Mouse (Mus musculus) hindbrain, embryonic 15.5 days (tissue): ENCODE measurements around the gene Pacs1. TPM values are rescaled to one million over a fixed set of nuclear protein-coding genes. Genes with fewer than 3 reads are reported as not detected.
A peak's percentile ranks its signal among the peaks of the same experiment; 100 is the strongest.
"Not testable (repeated sequence)": the region's sequence is repeated elsewhere in the genome, so short reads cannot be mapped to it uniquely, and the experiment has no call there.

Source experiments
- ATAC-seq: fragments of 200-750 bp; cut with Nextera tagmentation; 2 replicates; pipeline ENCODE4 v1.8.0; 2017; ENCODE audit warnings: low read depth, moderate number of reproducible peaks, moderate TSS enrichment; ENCODE audit not compliant: low FRiP score
- H3K27ac ChIP-seq: fragments of 300-500 bp; sonication (generic); replicated peaks from 2 replicates; pipeline ENCODE4 v1.5.1; 2015; ENCODE audit warnings: mild to moderate bottlenecking, inconsistent platforms
- H3K27me3 ChIP-seq: fragments of 300-500 bp; sonication (generic); 2 replicates; pipeline ENCODE4 v1.6.1; 2015; ENCODE audit warnings: control low read depth, inconsistent platforms
- H3K36me3 ChIP-seq: fragments of 300-500 bp; sonication (generic); 2 replicates; pipeline ENCODE4 v1.6.1; 2015; ENCODE audit warnings: control low read depth, inconsistent platforms
- H3K4me1 ChIP-seq: fragments of 300-500 bp; sonication (generic); replicated peaks from 2 replicates; pipeline ENCODE4 v1.6.1; 2015; ENCODE audit warnings: control low read depth, inconsistent platforms
- H3K4me2 ChIP-seq: fragments of 300-500 bp; sonication (generic); 2 replicates; pipeline ENCODE4 v1.6.1; 2015; ENCODE audit warnings: moderate library complexity, mild to moderate bottlenecking, inconsistent platforms
- H3K4me3 ChIP-seq: fragments of 300-500 bp; sonication (generic); 2 replicates; pipeline ENCODE4 v1.5.1; 2015; ENCODE audit warnings: mild to moderate bottlenecking, inconsistent platforms
- H3K9ac ChIP-seq: fragments of 300-500 bp; sonication (generic); 2 replicates; pipeline ENCODE4 v1.6.1; 2015; ENCODE audit warnings: inconsistent platforms
- H3K9me3 ChIP-seq: fragments of 300-500 bp; sonication (generic); 2 replicates; pipeline ENCODE4 v1.6.1; 2016; ENCODE audit warnings: control low read depth, inconsistent platforms
- WGBS: fragments of 180-500 bp; shearing (Covaris S2); methylation state at CpG from one replicate; pipeline ENCODE4 v1.1.7; 2015; 5-methylcytosine and 5-hydroxymethylcytosine counted together
- microRNA-seq: library from miRNA; unstranded; fragments of <30 nt; microRNA quantifications from one replicate; pipeline ENCODE4, GENCODE M21; 2016
- polyA plus RNA-seq: library from polyadenylated mRNA; unstranded; fragments of >200 nt; fragmentation: Nextera tagmentation; extraction: Ambion mirVana; gene quantifications from 2 replicates; pipeline ENCODE4 v1.2.1, GENCODE M21; 2015

Pacs1 gene
- polyA plus RNA-seq, 1 experiment from 2014 or later = 58.3 TPM

DNA sequence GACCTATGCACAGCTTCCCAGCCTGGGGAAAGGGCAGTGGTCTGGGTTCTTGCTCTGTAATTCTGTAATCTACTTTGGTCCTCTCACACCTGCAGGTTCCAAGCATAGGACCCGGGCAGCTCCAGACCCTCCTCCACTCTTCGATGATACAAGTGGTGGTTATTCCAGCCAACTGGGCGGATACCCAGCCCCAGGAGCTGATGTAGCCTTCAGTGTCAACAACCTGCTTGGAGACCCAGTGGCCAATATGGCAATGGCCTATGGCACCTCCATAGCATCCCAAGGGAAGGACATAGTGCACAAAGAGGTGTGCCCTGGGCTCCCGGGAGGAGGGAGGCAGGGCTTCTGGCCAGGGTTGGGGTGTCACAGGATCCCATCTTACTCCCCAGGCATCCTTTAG is 183.6 kb downstream of the Pacs1 start:
- H3K9ac ChIP-seq = peak overlapping the region; percentile 87
- H3K27ac ChIP-seq = no peak overlapping the region
- no peaks in the 10 kb centered on the region for H3K9me3 ChIP-seq
- H3K36me3 ChIP-seq = peaks cover 30% of the 10 kb centered on the region
- ATAC-seq = no peak
- peak overlapping the region; percentile 89 for H3K4me2 ChIP-seq
- peaks cover 11% of the 10 kb centered on the region for H3K27me3 ChIP-seq
- peaks cover 40% of the 10 kb centered on the region for H3K4me1 ChIP-seq
- H3K4me3 ChIP-seq = peak overlapping the region; percentile 87
- WGBS = 92% methylated on average over 4 of the region's 4 CpGs

DNA sequence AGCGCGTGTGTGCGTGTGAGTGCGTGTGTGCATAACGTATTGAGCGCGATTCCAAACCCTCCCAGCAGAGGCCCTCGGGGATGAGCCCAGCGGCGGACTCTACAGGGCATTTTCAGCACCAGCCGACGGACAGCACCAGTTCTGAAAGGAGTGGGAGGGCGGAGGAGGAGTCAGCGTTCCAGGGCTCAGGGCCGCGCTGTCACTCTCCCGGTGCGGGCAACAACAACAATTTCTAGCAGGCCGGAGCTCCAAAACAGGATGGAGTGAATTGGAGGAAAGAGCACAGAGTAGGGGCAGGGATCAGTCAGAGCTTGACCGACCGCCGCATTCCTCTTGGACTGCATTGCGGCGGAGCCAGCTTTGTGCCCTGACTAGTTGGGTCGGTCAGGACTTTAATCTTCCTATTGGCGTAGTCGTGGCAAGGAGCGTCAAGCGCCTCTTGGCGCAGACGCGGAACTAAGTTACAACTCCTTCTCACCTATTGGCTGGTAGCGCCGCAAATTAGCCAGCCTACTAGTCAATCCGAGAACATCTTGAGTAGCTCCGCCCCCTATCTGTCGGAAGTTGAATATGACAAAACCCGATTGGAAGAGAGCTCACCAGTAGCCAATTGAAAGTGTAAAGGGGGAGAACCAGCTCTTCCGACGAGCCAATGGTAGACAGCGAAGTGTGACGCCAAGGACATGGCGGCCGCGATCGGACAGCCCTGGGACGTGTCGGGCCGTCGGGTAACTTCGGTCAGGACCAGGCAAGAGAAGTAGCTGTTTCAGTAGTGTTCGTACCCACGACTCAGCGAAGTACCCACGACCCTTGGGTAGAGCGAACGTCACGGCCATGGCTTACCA is 184.8 kb downstream of the Pacs1 start, which contains the start of gene Yif1a:
Gene Yif1a, plus strand, starts transcription at position 655 of the 845 bp plus-strand sequence.
- H3K9ac ChIP-seq = peak within 1 kb of the TSS; percentile 87
- no peaks in the 10 kb centered on the region for H3K9me3 ChIP-seq
- H3K4me3 ChIP-seq = peak within 1 kb of the TSS; percentile 87
- H3K36me3 ChIP-seq = peaks cover 23% of the 10 kb centered on the region; the same call in 1 of the 2 replicates
- H3K27me3 ChIP-seq = peaks cover 22% of the 10 kb centered on the region
- peak within 1 kb of the TSS; percentile 85 for H3K27ac ChIP-seq
- WGBS = under 1% methylated on average over 58 of the region's 58 CpGs
- H3K4me2 ChIP-seq = peak within 1 kb of the TSS; percentile 89
- peak; percentile 92 for ATAC-seq
- H3K4me1 ChIP-seq = peaks cover 36% of the 10 kb centered on the region

DNA sequence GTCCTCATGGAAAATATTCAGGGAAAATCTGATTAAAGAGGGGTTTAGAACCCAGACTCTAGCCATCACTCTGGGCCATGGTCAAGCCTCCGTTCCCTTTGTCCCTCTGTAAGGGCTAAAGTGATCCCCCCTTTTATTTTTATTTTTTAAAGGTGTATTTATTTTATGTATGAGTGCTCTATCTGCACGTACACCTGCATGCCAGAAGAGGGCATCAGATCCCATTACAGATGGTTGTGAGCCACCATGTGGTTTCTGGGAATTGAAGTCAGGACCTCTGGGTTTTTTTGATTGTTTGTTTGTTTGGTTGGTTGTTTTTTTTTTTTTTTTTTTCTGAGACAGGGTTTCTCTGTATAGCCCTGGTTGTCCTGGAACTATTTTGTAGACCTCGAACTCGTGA is 186.4 kb downstream of the Pacs1 start:
- not testable (repeated sequence) for H3K9me3 ChIP-seq, H3K4me3 ChIP-seq, H3K4me2 ChIP-seq, H3K27ac ChIP-seq, ATAC-seq, H3K9ac ChIP-seq
- Histone ChIP-seq H3K36me3 (peaks cover 12% of the 10 kb centered on the region), H3K27me3 (peaks cover 38% of the 10 kb centered on the region), H3K4me1 (peaks cover 34% of the 10 kb centered on the region)
- 57% methylated on average over 4 of the region's 4 CpGs for WGBS

DNA sequence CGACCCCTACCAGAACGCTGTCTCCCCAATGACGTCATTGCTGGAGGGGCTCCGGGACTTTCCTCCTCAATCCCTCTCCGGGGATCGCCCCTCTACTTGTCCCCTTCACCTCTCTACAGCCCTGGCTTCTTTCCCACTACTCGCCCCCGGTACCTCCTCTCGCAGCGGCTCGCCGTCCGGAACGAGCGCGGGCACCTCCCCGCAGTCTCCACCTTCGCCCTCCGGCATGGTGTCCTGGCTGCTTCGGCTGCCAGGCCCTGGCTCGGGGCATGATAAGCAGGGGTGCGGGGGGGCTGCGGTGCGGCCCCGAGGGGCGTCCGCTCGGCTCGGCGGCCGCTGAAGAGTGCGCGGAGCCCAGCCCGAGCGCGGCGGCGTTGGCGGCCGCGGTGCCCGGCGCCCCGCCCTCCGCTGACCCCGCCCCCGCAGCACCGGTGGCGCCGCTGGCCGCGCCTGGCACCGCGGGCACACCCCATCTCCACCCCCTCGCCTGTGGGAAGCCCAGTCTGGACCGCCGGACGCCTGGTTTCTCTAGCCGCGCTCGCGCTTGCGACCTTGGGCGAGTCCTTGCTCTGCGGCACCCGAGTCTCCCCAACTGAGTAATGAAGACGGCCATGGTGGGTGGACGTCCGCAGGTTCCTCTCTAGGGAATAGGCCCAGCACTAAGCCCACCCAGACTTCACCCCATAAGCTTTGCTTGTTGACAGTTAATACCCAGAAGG is 187.6 kb downstream of the Pacs1 start, which contains the start of gene Tmem151a:
Gene Tmem151a, minus strand, starts transcription at position 387 of the 719 bp plus-strand sequence.
- Histone ChIP-seq H3K4me2 (peak within 1 kb of the TSS; percentile 75), H3K27ac (peak within 1 kb of the TSS; percentile 60), H3K27me3 (peaks cover 50% of the 10 kb centered on the region), H3K4me3 (peak within 1 kb of the TSS; percentile 70), H3K9me3 (no peaks in the 10 kb centered on the region), H3K9ac (peak within 1 kb of the TSS; percentile 88), H3K4me1 (peaks cover 34% of the 10 kb centered on the region), H3K36me3 (peaks cover 9% of the 10 kb centered on the region)
- no peak for ATAC-seq
- under 1% methylated on average over 69 of the region's 69 CpGs for WGBS

DNA sequence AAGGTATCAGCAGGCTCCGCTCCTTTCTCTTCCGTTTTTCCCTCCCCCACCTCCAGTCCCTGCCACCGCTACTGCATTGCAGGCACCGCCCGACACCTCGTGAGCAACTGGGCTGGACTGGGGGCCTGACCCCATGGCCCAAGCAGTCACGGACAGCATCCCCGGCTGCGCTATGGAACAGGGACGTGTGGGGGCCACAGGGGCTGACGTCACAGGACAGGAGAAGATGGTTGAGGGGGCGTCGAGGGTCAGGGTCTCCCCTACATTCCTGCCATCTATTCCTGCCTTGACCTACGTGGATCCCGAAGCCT is 188.1 kb downstream of the Pacs1 start:
- H3K27ac ChIP-seq = 0 out of 2 replicates have a peak overlapping the region, but pooled peaks have one; percentile 10

DNA sequence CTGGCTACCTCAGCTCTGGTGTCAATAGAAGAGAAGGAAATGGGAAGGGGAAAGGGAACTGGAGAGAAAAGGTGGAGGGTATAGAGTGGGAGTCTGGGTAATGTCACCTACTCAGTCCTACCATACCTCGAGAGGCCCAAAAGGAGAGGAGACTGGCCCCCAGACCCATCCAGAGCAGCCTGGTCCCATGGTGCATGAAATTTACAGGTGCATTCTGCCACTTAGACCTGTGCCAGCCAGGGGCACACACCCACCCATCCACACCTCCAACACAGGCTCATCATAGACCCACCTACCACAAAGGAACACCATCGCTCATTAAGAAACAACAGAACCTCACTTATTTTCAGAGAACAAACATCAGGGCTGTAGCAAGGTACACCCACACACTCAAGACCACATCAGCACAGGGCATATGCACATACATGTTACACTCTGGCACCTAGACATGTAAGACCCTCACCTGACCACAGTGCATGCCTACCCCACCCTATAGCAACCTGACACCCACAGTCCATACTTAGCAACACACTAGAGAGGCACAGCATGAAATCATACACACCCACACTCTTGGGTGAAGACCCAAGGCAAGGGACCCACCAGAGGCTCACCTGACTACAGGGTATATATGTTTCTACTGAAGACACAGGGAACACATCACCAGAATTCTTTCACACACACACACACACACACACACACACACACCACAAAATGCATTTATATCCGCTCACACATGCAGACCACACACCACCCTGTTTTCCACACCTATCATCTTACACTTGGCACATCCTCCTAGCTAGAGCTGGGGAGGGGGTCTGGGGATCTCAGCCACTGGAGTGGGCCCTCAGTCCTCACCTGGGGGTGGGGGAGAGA is 188.7 kb downstream of the Pacs1 start:
- Histone ChIP-seq H3K27ac (peak overlapping the region; percentile 10; the same call in 1 of the 2 replicates), H3K4me2 (peak overlapping the region; percentile 75), H3K4me1 (peaks cover 28% of the 10 kb centered on the region), H3K36me3 (peaks cover 7% of the 10 kb centered on the region; the same call in 1 of the 2 replicates), H3K9me3 (no peaks in the 10 kb centered on the region), H3K27me3 (peaks cover 52% of the 10 kb centered on the region), H3K9ac (peak overlapping the region; percentile 88), H3K4me3 (peak overlapping the region; percentile 70)
- no peak for ATAC-seq
- 60% methylated on average over 3 of the region's 3 CpGs for WGBS

More for the DNA sequence above, 188.1 kb downstream of the Pacs1 start:
- Histone ChIP-seq H3K9ac (peak overlapping the region; percentile 88), H3K36me3 (peaks cover 7% of the 10 kb centered on the region; the same call in 1 of the 2 replicates), H3K4me1 (peaks cover 34% of the 10 kb centered on the region), H3K9me3 (no peaks in the 10 kb centered on the region), H3K27me3 (peaks cover 52% of the 10 kb centered on the region), H3K4me3 (peak overlapping the region; percentile 70), H3K4me2 (peak overlapping the region; percentile 75)
- 5% methylated on average over 15 of the region's 15 CpGs for WGBS
- no peak for ATAC-seq

Small RNA genes lying within 50 kb of the gene (microRNA-seq; reads per million reads assigned to microRNA genes)
- gene Gm27468 = not detected

Other genes starting within 250 kb of the Pacs1 start
- gene Slc29a2, start 249.3 kb downstream of the Pacs1 start, polyA plus RNA-seq = 12.2 and 15.4 TPM in 2 replicates
- 93.1 and 97.9 TPM in 2 replicates for gene B4gat1, start 234.3 kb downstream of the Pacs1 start, polyA plus RNA-seq
- gene AC124502.3, start 234.2 kb downstream of the Pacs1 start, polyA plus RNA-seq = 2.7 and 5.1 TPM in 2 replicates
- 30.7 and 31.7 TPM in 2 replicates for gene Brms1, start 231.8 kb downstream of the Pacs1 start, polyA plus RNA-seq
- 0.79 and 1.1 TPM in 2 replicates for gene Rin1, start 222.6 kb downstream of the Pacs1 start, polyA plus RNA-seq
- gene Cd248, start 205.0 kb downstream of the Pacs1 start, polyA plus RNA-seq = 19.8 and 22.0 TPM in 2 replicates
- 28.3 and 34.0 TPM in 2 replicates for gene Tmem151a, start 187.6 kb downstream of the Pacs1 start, polyA plus RNA-seq
- gene Yif1a, start 184.6 kb downstream of the Pacs1 start, polyA plus RNA-seq = 55.8 and 64.0 TPM in 2 replicates
- 364 and 435 TPM in 2 replicates for gene Cnih2, start 174.6 kb downstream of the Pacs1 start, polyA plus RNA-seq
- 210 and 222 TPM in 2 replicates for gene Rab1b, start 166.0 kb downstream of the Pacs1 start, polyA plus RNA-seq
- 76.9 and 90.2 TPM in 2 replicates for gene Klc2, start 154.6 kb downstream of the Pacs1 start, polyA plus RNA-seq
- gene Sf3b2, start 22.3 kb upstream of the Pacs1 start, polyA plus RNA-seq = 312 and 338 TPM in 2 replicates
- 40.4 and 48.8 TPM in 2 replicates for gene Gal3st3, start 25.2 kb upstream of the Pacs1 start, polyA plus RNA-seq
- gene Catsper1, start 62.6 kb upstream of the Pacs1 start, polyA plus RNA-seq = not detected in 2 replicates
- 8.5 and 9.5 TPM in 2 replicates for gene Cst6, start 76.5 kb upstream of the Pacs1 start, polyA plus RNA-seq
- 40.7 and 43.3 TPM in 2 replicates for gene Eif1ad, start 93.6 kb upstream of the Pacs1 start, polyA plus RNA-seq
- 319 and 333 TPM in 2 replicates for gene Banf1, start 94.0 kb upstream of the Pacs1 start, polyA plus RNA-seq
- gene Sart1, start 115.6 kb upstream of the Pacs1 start, polyA plus RNA-seq = 68.2 and 77.1 TPM in 2 replicates
- not detected in 2 replicates for gene Tsga10ip, start 129.4 kb upstream of the Pacs1 start, polyA plus RNA-seq
- gene Drap1, start 151.9 kb upstream of the Pacs1 start, polyA plus RNA-seq = 301 and 311 TPM in 2 replicates
- 74.9 and 82.4 TPM in 2 replicates for gene AI837181, start 152.0 kb upstream of the Pacs1 start, polyA plus RNA-seq
- not detected in 2 replicates for gene Fosl1, start 174.4 kb upstream of the Pacs1 start, polyA plus RNA-seq
- 12.8 and 14.0 TPM in 2 replicates for gene Ccdc85b, start 184.8 kb upstream of the Pacs1 start, polyA plus RNA-seq
- gene Fibp, start 187.5 kb upstream of the Pacs1 start, polyA plus RNA-seq = 147 and 160 TPM in 2 replicates
- 4.3 and 5.7 TPM in 2 replicates for gene Ctsw, start 195.4 kb upstream of the Pacs1 start, polyA plus RNA-seq
- gene Efemp2, start 200.8 kb upstream of the Pacs1 start, polyA plus RNA-seq = 38.9 and 44.9 TPM in 2 replicates
- gene Mus81, start 215.3 kb upstream of the Pacs1 start, polyA plus RNA-seq = 49.2 TPM in 2 replicates
- gene Cfl1, start 217.3 kb upstream of the Pacs1 start, polyA plus RNA-seq = 3,340 and 3,538 TPM in 2 replicates
- 0.26 and 0.44 TPM in 2 replicates for gene 1700020D05Rik, start 230.7 kb upstream of the Pacs1 start, polyA plus RNA-seq
- 94.6 and 99.8 TPM in 2 replicates for gene Snx32, start 237.4 kb upstream of the Pacs1 start, polyA plus RNA-seq